Mouse (Mus musculus): Measurements from ENCODE around the gene Pigz. TPM values are rescaled to one million over a fixed set of nuclear protein-coding genes. Genes with fewer than 3 reads are reported as not detected.
A peak's percentile ranks its signal among the peaks of the same experiment; 100 is the strongest.

Gene Pigz
- total and polyA plus RNA-seq, 3 experiments, result 1.4 to 7.1 (median 2.8) TPM

DNA sequence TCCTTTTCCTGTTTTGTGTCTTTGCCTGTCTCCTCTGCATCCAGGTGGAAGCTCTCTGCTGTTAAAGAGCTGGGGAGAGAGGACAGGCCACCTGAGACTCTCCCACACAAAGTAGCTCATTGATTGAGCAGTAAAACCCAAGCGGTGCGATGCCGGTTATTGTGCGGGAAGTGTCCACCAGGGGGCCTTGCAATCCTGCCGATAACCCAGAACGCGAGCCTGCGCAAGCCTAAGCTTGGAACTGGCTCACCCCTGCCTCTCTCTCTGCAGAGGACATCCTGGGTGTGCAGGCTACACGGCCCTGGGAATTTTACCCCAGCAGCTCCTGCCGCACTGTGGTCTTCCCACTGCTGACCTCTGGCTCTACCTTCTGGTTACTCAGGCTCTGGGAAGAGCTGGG, 10.3 kb downstream of the Pigz start:
- TF ChIP-seq MEF2A (IDR thresholded peaks at IDR 0.05; ENCODE audit: borderline replicate concordance, low read depth, low read length) (no peak), GABPA (IDR thresholded peaks at IDR 0.05; ENCODE audit: insufficient replicate concordance, low read depth, low read length) (no peak), SMC3 (IDR thresholded peaks at IDR 0.05; ENCODE audit: low read depth, low read length) (peak; percentile 73), MAX (IDR thresholded peaks at IDR 0.05; ENCODE audit: low read length) (no peak), RCOR1 (conservative IDR thresholded peaks at IDR 0.05; ENCODE audit: low read depth, low read length) (no peak), E2F4 (IDR thresholded peaks at IDR 0.05; ENCODE audit: insufficient replicate concordance, low read depth, low read length) (no peak), USF1 (IDR thresholded peaks at IDR 0.05; ENCODE audit: low read depth, low read length) (no peak), JUN (IDR thresholded peaks at IDR 0.05; ENCODE audit: insufficient read depth, low read depth, low read length) (no peak), MYC (IDR thresholded peaks at IDR 0.05; ENCODE audit: low read depth, low read length) (no peak), TBP (conservative IDR thresholded peaks at IDR 0.05; ENCODE audit: low read depth, low read length) (no peak), CHD1 (IDR thresholded peaks at IDR 0.05; ENCODE audit: low read depth, low read length) (no peak), HCFC1 (IDR thresholded peaks at IDR 0.05; ENCODE audit: low read depth, low read length) (no peak), NELFE (IDR thresholded peaks at IDR 0.05; ENCODE audit: low read depth, low read length) (peak; percentile 13; the same call in 1 of the 2 replicates), MAZ (IDR thresholded peaks at IDR 0.05; ENCODE audit: low read depth, low read length) (no peak), SIN3A (IDR thresholded peaks at IDR 0.05; ENCODE audit: low read length) (no peak), RAD21 (IDR thresholded peaks at IDR 0.05; ENCODE audit: low read depth, low read length) (peak; percentile 76), CTCF (conservative IDR thresholded peaks at IDR 0.05 in 1 of 2, IDR thresholded peaks at IDR 0.05 in 1 of 2; ENCODE audit: low read depth in 2 of 2, low read length in 2 of 2) (peak; percentile 82 to 91), PAX5 (IDR thresholded peaks at IDR 0.05; ENCODE audit: low read length) (no peak), JUND (conservative IDR thresholded peaks at IDR 0.05; ENCODE audit: low read depth, low read length) (no peak), ZNF384 (IDR thresholded peaks at IDR 0.05; ENCODE audit: low read depth, low read length) (no peak), NRF1 (IDR thresholded peaks at IDR 0.05; ENCODE audit: low read depth, low read length) (peak; percentile 79), IRF4 (IDR thresholded peaks at IDR 0.05; ENCODE audit: low read depth, low read length) (no peak)
- H3K4me1 ChIP-seq (ENCODE audit: control insufficient read depth in 1 of 2, insufficient read depth in 2 of 2), result peaks cover 12 to 61% of the 10 kb centered on the region in 2 experiments; a peak in 3 of 4 replicates
- in situ Hi-C loops (cut with MboI; ENCODE audit: low pct_ligation_motif_present, low pct_unique_long_range_greater_than_20kb, low sequenced_read_pairs) (no loop called here), dilution Hi-C loops (cut with MboI; ENCODE audit: extremely low pct_ligation_motif_present, extremely low pct_unique_long_range_greater_than_20kb, low sequenced_read_pairs) (no loop called here)
- H3K27ac ChIP-seq (ENCODE audit: insufficient read depth, low read depth), result no peak overlapping the region
- H3K9me3 ChIP-seq (replicated peaks; ENCODE audit: low read length), result no peaks in the 10 kb centered on the region
- peaks cover 17% of the 10 kb centered on the region for H3K79me2 ChIP-seq (replicated peaks; ENCODE audit: control insufficient read depth, extremely low read depth, insufficient read depth, poor library complexity, severe bottlenecking)
- no peak overlapping the region for H3K4me2 ChIP-seq (ENCODE audit: insufficient read depth, low read depth, poor library complexity, severe bottlenecking)
- H3K4me3 ChIP-seq (replicated peaks in 1 of 3; ENCODE audit: low read depth in 2 of 3, low read length in 2 of 3, poor library complexity in 1 of 3), result no peak overlapping the region
- no peak overlapping the region for H3K9ac ChIP-seq (ENCODE audit: insufficient read depth, low read depth)
- H3K36me3 ChIP-seq (replicated peaks in 1 of 2; ENCODE audit: control insufficient read depth in 1 of 2, insufficient read depth in 1 of 2, low read length in 1 of 2), result peaks cover 3 to 33% of the 10 kb centered on the region in 2 experiments
- DNase-seq (ENCODE audit: extremely low read depth), result peak; percentile 85
- no peaks in the 10 kb centered on the region for H3K27me3 ChIP-seq (replicated peaks)
